Comparison of ENCODE assay signal across 21 mouse cellular contexts in the genomic region with DNA sequence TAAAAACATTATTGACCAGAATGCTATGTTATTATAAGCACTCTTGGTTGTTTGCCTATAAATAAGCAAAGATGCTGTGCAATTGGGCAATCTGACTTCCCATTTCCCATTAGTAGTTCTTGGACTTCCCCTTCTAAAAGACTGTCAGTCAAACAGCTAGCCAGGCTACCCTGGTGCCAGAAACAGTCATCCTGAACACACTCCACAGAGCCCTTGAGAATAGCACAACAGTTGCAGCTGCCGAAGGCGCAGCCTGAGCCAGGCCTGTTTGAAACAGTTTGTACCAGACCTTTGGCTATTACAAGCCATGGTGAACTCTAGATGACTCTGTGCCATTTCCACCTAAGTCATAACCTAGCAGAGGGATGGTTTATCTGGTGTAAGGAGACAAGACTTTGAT.
DNase-seq lines count a peak whose midpoint lies in the region; TF ChIP-seq lines count a peak whose summit lies in the region.
"Had no signal": no experiment of that assay in that cellular context is flagged by ENCODE, and none has a peak within 500 bp of the region (broad histone marks: within the 10 kb centered on the region; RNA-seq: fewer than 3 reads in every experiment).

No protein-coding gene starts in this region.

- H3K4me3 ChIP-seq in gastrocnemius, adult 2 months = no peak overlapping the region
- H3K4me3 ChIP-seq: embryonic facial prominence, embryonic 13.5 days; forebrain, embryonic 15.5 days; hindbrain, embryonic 10.5 days; layer of hippocampus, adult 2 months; limb, embryonic 13.5 days; liver, embryonic 13.5 days; lung, embryonic 15.5 days had no signal

- H3K27ac ChIP-seq in gastrocnemius, adult 2 months = peak overlapping the region; percentile 28
- H3K27ac ChIP-seq: embryonic facial prominence, embryonic 13.5 days; forebrain, embryonic 15.5 days; hindbrain, embryonic 10.5 days; hindbrain, postnatal 0 days; kidney, postnatal 0 days; layer of hippocampus, adult 2 months; limb, embryonic 13.5 days; liver, embryonic 13.5 days; lung, embryonic 15.5 days; stomach, postnatal 0 days had no signal

- intact Hi-C loops in gastrocnemius, adult 2 months (cut with DNase I) = no loop called here

- DNase-seq in gastrocnemius, adult 2 months = peak; percentile 69
- DNase-seq in gastrocnemius, postnatal 4 days (ENCODE audit: low spot score in 2 of 2) = no peak
- DNase-seq in lung, postnatal 25 days (ENCODE audit: low spot score) = peak; percentile 38
- no peak for DNase-seq in lung, postnatal 4 days
- DNase-seq in heart, adult 8-10 months (ENCODE audit: low spot score) = peak; percentile 67
- DNase-seq in heart, postnatal 4 days = peak; percentile 25
- no peak for DNase-seq in urinary bladder, adult 18-20 months (ENCODE audit: low spot score in 2 of 2)
- no peak for DNase-seq in cerebellum, postnatal 10 days
- DNase-seq: cerebellum, adult 8-10 months; layer of hippocampus, postnatal 36 days; liver, embryonic 13.5 days; right cerebral cortex, postnatal 25 days had no signal

- TF ChIP-seq CTCF in gastrocnemius, adult 2 months (IDR thresholded peaks at IDR 0.05) = no peak

Comparison
In these comparisons a context has a peak if more than half of its experiments do, and no peak if none do; other contexts are left out.
1. DNase-seq: peak in gastrocnemius, adult 2 months (single experiment), lung, postnatal 25 days (single experiment), heart, adult 8-10 months (single experiment) and heart, postnatal 4 days (single experiment); none in gastrocnemius, postnatal 4 days (0 of 2), lung, postnatal 4 days (0 of 2), urinary bladder, adult 18-20 months (0 of 2) and cerebellum, postnatal 10 days (0 of 2).